Mouse (Mus musculus): ENCODE measurements around the gene Il12rb1.

Gene Il12rb1

GRCm38 (mm10) chr8:70850947-70851346 is 42.7 kb downstream of the Il12rb1 start:
- WGBS: 92% methylated on average over 4 of the region's 4 CpGs

- WGBS: 81% methylated on average over 6 of the region's 6 CpGs
Observed at GRCm38 (mm10) chr8:70851837-70852236, 43.6 kb downstream of the Il12rb1 start.

GRCm38 (mm10) chr8:70852595-70853231 is 44.5 kb downstream of the Il12rb1 start:
- 94% methylated on average over 41 of the region's 41 CpGs for WGBS

GRCm38 (mm10) chr8:70853863-70854262 is 45.6 kb downstream of the Il12rb1 start:
- WGBS: 88% methylated on average over 2 of the region's 2 CpGs

- WGBS: 73% methylated on average over 5 of the region's 5 CpGs
Observed at GRCm38 (mm10) chr8:70856028-70856427, 47.8 kb downstream of the Il12rb1 start.

GRCm38 (mm10) chr8:70856541-70857197 is 48.4 kb downstream of the Il12rb1 start:
- 5% methylated on average over 33 of the region's 33 CpGs for WGBS

- WGBS: 32% methylated on average over 4 of the region's 4 CpGs
Observed at GRCm38 (mm10) chr8:70857516-70857915, 49.3 kb downstream of the Il12rb1 start.

- 2% methylated on average over 55 of the region's 55 CpGs for WGBS
Observed at GRCm38 (mm10) chr8:70862824-70863641, 54.8 kb downstream of the Il12rb1 start, which contains the start of gene Kcnn1. Kcnn1 (minus strand) TSS chr8:70863258.

- WGBS: 2% methylated on average over 46 of the region's 46 CpGs
Observed at GRCm38 (mm10) chr8:70863956-70864711, 55.9 kb downstream of the Il12rb1 start.

GRCm38 (mm10) chr8:70864712-70865221 is 56.5 kb downstream of the Il12rb1 start:
- WGBS: 4% methylated on average over 24 of the region's 24 CpGs

- under 1% methylated on average over 46 of the region's 46 CpGs for WGBS
Observed at GRCm38 (mm10) chr8:70865350-70866000, 57.2 kb downstream of the Il12rb1 start.

GRCm38 (mm10) chr8:70866001-70866520 is 57.8 kb downstream of the Il12rb1 start:
- WGBS: 8% methylated on average over 12 of the region's 12 CpGs

- 84% methylated on average over 7 of the region's 7 CpGs for WGBS
Observed at GRCm38 (mm10) chr8:70866566-70866965, 58.3 kb downstream of the Il12rb1 start.

- WGBS: 43% methylated on average over 40 of the region's 40 CpGs
Observed at GRCm38 (mm10) chr8:70868559-70869198, 60.4 kb downstream of the Il12rb1 start.

- 54% methylated on average over 5 of the region's 5 CpGs for WGBS
Observed at GRCm38 (mm10) chr8:70869199-70869571, 60.9 kb downstream of the Il12rb1 start.

- 23% methylated on average over 16 of the region's 16 CpGs for WGBS
Observed at GRCm38 (mm10) chr8:70869601-70870041, 61.4 kb downstream of the Il12rb1 start.

Measured in cerebral cortex, adult 2 months (tissue).